Mouse (Mus musculus): ENCODE results near the gene Map4k4. TPM values are rescaled to one million over a fixed set of nuclear protein-coding genes. Genes with fewer than 3 reads are reported as not detected.

The Map4k4 gene
- total and polyA plus RNA-seq, 3 experiments, result 0.04 to 0.21 TPM; not detected in 1

DNA sequence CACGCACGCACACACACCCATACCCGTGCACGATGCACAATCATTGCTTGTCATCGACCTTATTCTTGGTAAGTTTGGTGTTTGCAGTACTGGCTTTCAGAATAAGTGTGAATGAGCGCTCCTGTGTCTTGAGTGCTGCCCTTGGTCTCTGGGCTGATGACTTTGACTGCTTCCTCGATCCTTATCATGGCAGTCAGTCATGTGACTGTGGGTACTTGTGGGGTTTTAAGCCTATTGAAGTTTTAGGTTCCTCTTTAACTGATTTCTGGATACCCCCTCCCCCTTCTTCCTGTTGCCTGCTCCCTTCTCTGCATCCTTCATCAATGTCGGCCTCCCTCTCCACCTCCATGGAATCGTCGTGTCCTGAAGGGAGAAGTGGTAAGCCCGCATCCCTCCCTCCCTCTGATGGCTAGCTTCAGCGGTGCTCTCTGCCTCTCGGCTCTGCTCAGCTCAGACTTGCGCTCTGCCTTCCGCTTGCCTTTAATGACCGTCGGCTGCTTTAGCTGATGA lies 107.3 kb downstream of the Map4k4 start:
- Histone ChIP-seq H3K79me2 (ENCODE audit: control insufficient read depth, insufficient read depth, low read length, poor library complexity) (no peaks in the 10 kb centered on the region), H3K27ac (ENCODE audit: control insufficient read depth, low read depth, low read length) (no peak overlapping the region), H3K4me3 (ENCODE audit: control insufficient read depth in 1 of 2, insufficient read depth in 1 of 2, low read depth in 2 of 2, low read length in 2 of 2) (no peak overlapping the region), H3K36me3 (ENCODE audit: control insufficient read depth in 1 of 2, insufficient read depth in 2 of 2, low read length in 2 of 2) (no peaks in the 10 kb centered on the region), H3K4me1 (ENCODE audit: control insufficient read depth in 1 of 2, insufficient read depth in 2 of 2, low read length in 2 of 2) (no peaks in the 10 kb centered on the region), H3K9ac (ENCODE audit: control insufficient read depth, low read depth, low read length, poor library complexity, severe bottlenecking) (no peak overlapping the region), H3K9me3 (replicated peaks; ENCODE audit: insufficient read depth, low read length) (no peaks in the 10 kb centered on the region), H3K27me3 (ENCODE audit: control insufficient read depth in 1 of 2, insufficient read depth in 2 of 2, low read length in 2 of 2) (no peaks in the 10 kb centered on the region; a peak in 1 of 4 replicates)
- DNase-seq (ENCODE audit: low read depth, low spot score), result no peak
- no peak for TF ChIP-seq TAL1 (IDR thresholded peaks at IDR 0.05; ENCODE audit: low read length)
- TF ChIP-seq SMC3 (IDR thresholded peaks at IDR 0.05; ENCODE audit: low read depth, low read length), result no peak
- TF ChIP-seq GABPA (IDR thresholded peaks at IDR 0.05; ENCODE audit: low read depth, low read length), result no peak
- no peak for TF ChIP-seq POLR2AphosphoS5 (IDR thresholded peaks at IDR 0.05; ENCODE audit: borderline replicate concordance, low read depth, low read length)
- TF ChIP-seq USF1 (IDR thresholded peaks at IDR 0.05; ENCODE audit: low read depth, low read length), result 0 out of 2 replicates have a peak, but pooled peaks have one; percentile 47
- no peak for TF ChIP-seq ELF1 (IDR thresholded peaks at IDR 0.05; ENCODE audit: low read depth, low read length)
- no peak for TF ChIP-seq ZNF384 (IDR thresholded peaks at IDR 0.05; ENCODE audit: low read depth, low read length)

DNA sequence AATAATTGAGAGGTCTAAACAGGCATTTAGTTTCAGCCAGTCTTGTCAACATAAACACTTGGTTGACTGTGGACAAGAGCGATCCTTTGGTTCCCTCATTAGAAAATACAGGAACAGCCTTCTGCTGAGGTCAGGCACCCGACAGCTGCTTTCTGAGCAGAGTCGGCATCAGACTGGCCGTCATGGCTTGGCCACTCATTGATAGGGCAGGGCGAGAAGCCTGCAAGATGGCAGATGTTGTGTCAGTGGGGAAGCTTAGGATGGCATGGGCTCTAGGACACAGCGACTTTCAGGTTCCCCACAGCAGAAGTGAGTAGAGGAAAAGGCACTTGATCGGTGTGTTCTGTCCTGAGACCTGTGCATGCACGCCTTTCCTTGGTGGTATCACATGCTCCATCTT lies 112.0 kb downstream of the Map4k4 start:
- H3K4me3 ChIP-seq (ENCODE audit: control insufficient read depth in 1 of 2, insufficient read depth in 1 of 2, low read depth in 2 of 2, low read length in 2 of 2), result no peak overlapping the region
- no peaks in the 10 kb centered on the region for H3K4me1 ChIP-seq (ENCODE audit: control insufficient read depth in 1 of 2, insufficient read depth in 2 of 2, low read length in 2 of 2)
- H3K9ac ChIP-seq (ENCODE audit: control insufficient read depth, low read depth, low read length, poor library complexity, severe bottlenecking), result no peak overlapping the region
- H3K27me3 ChIP-seq (ENCODE audit: control insufficient read depth in 1 of 2, insufficient read depth in 2 of 2, low read length in 2 of 2), result no peaks in the 10 kb centered on the region; a peak in 1 of 4 replicates
- H3K9me3 ChIP-seq (replicated peaks; ENCODE audit: insufficient read depth, low read length), result no peaks in the 10 kb centered on the region
- no peaks in the 10 kb centered on the region for H3K36me3 ChIP-seq (ENCODE audit: control insufficient read depth in 1 of 2, insufficient read depth in 2 of 2, low read length in 2 of 2)
- TF ChIP-seq MYC (IDR thresholded peaks at IDR 0.05; ENCODE audit: low read depth, low read length), result no peak
- no peak for TF ChIP-seq EP300 (IDR thresholded peaks at IDR 0.05; ENCODE audit: low read depth in 1 of 2, low read length in 2 of 2)
- TF ChIP-seq ETS1 (IDR thresholded peaks at IDR 0.05; ENCODE audit: low read depth, low read length), result no peak
- no peak for TF ChIP-seq NELFE (IDR thresholded peaks at IDR 0.05; ENCODE audit: low read depth, low read length)
- no peak for TF ChIP-seq ELF1 (IDR thresholded peaks at IDR 0.05; ENCODE audit: low read depth, low read length)
- no peak for TF ChIP-seq RAD21 (IDR thresholded peaks at IDR 0.05; ENCODE audit: low read depth, low read length)
- no peak for TF ChIP-seq MXI1 (IDR thresholded peaks at IDR 0.05; ENCODE audit: low read depth, low read length)
- TF ChIP-seq CTCF (IDR thresholded peaks at IDR 0.05 in 2 of 3, conservative IDR thresholded peaks at IDR 0.05 in 1 of 3; ENCODE audit: control insufficient read depth in 1 of 3, insufficient read depth in 1 of 3, low read depth in 2 of 3, low read length in 3 of 3, poor library complexity in 1 of 3, severe bottlenecking in 1 of 3), result no peak
- TF ChIP-seq GATA1 (IDR thresholded peaks at IDR 0.05; ENCODE audit: low read depth, low read length), result no peak
- no peak for TF ChIP-seq BHLHE40 (IDR thresholded peaks at IDR 0.05; ENCODE audit: borderline replicate concordance, low read depth, low read length)
- no peak for TF ChIP-seq MAZ (IDR thresholded peaks at IDR 0.05; ENCODE audit: low read depth, low read length)
- no peak for TF ChIP-seq TCF12 (IDR thresholded peaks at IDR 0.05; ENCODE audit: low read depth, low read length)
- no peak for TF ChIP-seq TBP (IDR thresholded peaks at IDR 0.05; ENCODE audit: low read depth, low read length)
- TF ChIP-seq E2F4 (IDR thresholded peaks at IDR 0.05; ENCODE audit: borderline replicate concordance, low read depth, low read length), result no peak
- H3K79me2 ChIP-seq (ENCODE audit: control insufficient read depth, insufficient read depth, low read length, poor library complexity), result no peaks in the 10 kb centered on the region
- H3K27ac ChIP-seq (ENCODE audit: control insufficient read depth, low read depth, low read length), result no peak overlapping the region
- no peak for DNase-seq (ENCODE audit: low read depth, low spot score)

All from MEL (cell line).